Mouse (Mus musculus) kidney, postnatal 10 days (tissue): ENCODE data around the gene Kcnk4.

ENCODE experiments used
- DNase-seq: peaks from one replicate; pipeline ENCODE4 v3.0.0; 2021; ENCODE audit warnings: mixed read lengths

Kcnk4 gene

GRCm38 (mm10) chr19:6968491-6969271 lies 34.4 kb upstream of the Kcnk4 start:
- DNase-seq = peak; percentile 79

- DNase-seq = no peak
Observed at GRCm38 (mm10) chr19:6956461-6956860, 22.1 kb upstream of the Kcnk4 start.

- DNase-seq = no peak
Observed at GRCm38 (mm10) chr19:6955424-6955823, 21.1 kb upstream of the Kcnk4 start.

- DNase-seq = peak; percentile 78
Observed at GRCm38 (mm10) chr19:6954046-6954445, 19.7 kb upstream of the Kcnk4 start.

GRCm38 (mm10) chr19:6952712-6953037 lies 18.4 kb upstream of the Kcnk4 start:
- peak; percentile 75 for DNase-seq

GRCm38 (mm10) chr19:6951994-6952711 lies 17.8 kb upstream of the Kcnk4 start:
- peak; percentile 92 for DNase-seq

GRCm38 (mm10) chr19:6951381-6951968 lies 17.2 kb upstream of the Kcnk4 start:
- peak; percentile 96 for DNase-seq

GRCm38 (mm10) chr19:6950613-6951153 lies 16.4 kb upstream of the Kcnk4 start:
- peak; percentile 69 for DNase-seq

GRCm38 (mm10) chr19:6949951-6950350 lies 15.6 kb upstream of the Kcnk4 start:
- DNase-seq = no peak

- DNase-seq = no peak
Observed at GRCm38 (mm10) chr19:6949532-6949931, 15.2 kb upstream of the Kcnk4 start.

GRCm38 (mm10) chr19:6948186-6948585 lies 13.9 kb upstream of the Kcnk4 start:
- DNase-seq = no peak

- DNase-seq = no peak
Observed at GRCm38 (mm10) chr19:6947742-6948141, 13.4 kb upstream of the Kcnk4 start.

- no peak for DNase-seq
Observed at GRCm38 (mm10) chr19:6943709-6944108, 9.4 kb upstream of the Kcnk4 start.

GRCm38 (mm10) chr19:6942764-6943163 lies 8.4 kb upstream of the Kcnk4 start:
- DNase-seq = no peak

GRCm38 (mm10) chr19:6942249-6942691 lies 8.0 kb upstream of the Kcnk4 start, which contains the start of gene Gpr137:
TSS of gene Gpr137 (minus strand) at chr19:6942480.
- DNase-seq = peak; percentile 97

- peak; percentile 97 for DNase-seq
Observed at GRCm38 (mm10) chr19:6941372-6942248, 7.3 kb upstream of the Kcnk4 start, which contains the start of gene Bad. TSS of gene Bad (plus strand) at chr19:6941861.

- no peak for DNase-seq
Observed at GRCm38 (mm10) chr19:6940396-6941351, 6.4 kb upstream of the Kcnk4 start.

GRCm38 (mm10) chr19:6939106-6940002 lies 5.0 kb upstream of the Kcnk4 start:
- no peak for DNase-seq

GRCm38 (mm10) chr19:6937541-6938465 lies 3.5 kb upstream of the Kcnk4 start:
- DNase-seq = no peak
